Mouse (Mus musculus) right cerebral cortex, postnatal 14 days (tissue): Measurements from ENCODE around the gene Olfml3.

Experiments used
- DNase-seq: peaks from one replicate; pipeline ENCODE4 v3.0.0; 2022

Gene Olfml3

DNA sequence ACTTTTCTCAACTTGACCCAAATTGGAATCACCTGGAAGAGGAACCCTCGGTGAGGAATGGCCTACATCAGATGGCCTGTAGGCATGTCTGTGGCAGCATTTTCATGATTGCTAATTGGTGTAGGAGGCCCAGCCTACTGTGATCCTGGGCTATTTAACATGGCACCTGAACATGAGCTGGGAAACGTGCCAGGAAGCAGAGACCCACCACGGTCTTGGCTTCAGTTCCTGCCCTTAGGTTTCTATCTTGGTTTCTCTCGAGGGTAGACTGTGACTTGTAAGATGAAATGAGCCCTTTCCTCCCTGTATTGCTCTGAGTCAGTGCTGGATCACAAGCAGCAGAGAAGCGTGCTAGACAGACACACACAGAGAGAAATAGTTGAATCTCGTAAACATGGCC lies 33.1 kb downstream of the Olfml3 start:
- DNase-seq, result no peak

DNA sequence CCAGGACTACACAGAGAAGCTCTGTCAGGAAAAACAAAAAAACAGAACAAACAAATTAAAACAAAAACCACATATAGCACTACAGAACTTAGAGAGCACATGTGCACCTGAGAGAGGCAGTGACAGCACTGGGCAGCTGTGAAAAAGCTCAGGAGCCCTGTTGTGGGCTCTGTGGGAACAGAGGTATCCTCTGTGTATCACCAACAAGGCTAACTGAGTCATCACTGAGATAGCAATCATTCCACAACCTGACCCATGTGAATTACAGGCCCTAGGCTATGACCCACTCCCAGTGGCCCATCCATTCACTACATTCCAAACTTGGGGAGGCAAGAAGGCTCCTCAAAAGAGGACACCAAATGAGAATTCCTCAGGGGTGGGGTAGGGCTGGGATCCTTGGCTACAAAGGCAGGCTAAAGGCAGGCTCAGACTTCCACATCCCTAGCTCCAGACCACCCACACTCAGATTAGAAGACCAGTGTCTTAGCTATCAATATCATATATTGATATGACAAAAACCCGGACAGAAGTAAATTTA lies 41.3 kb downstream of the Olfml3 start:
- no peak for DNase-seq

DNA sequence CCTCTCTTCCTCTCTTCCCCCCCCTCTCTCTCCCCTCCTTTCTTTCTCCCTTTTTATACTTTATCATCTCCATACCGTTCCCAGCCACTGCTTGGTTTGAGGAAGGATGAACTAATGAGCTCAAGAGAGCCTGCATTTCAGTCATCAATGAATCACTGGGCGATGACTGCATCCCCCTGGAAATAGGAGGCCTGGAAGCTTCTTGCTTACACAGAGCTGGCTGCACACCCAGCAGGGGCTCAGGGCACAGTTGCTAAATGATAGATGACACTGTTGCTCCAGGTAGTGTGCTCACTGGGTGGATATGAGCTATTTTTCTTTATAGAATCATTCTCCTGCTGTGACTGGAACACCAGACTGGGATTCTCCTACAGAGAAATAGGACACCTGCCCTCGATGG lies 42.2 kb downstream of the Olfml3 start:
- DNase-seq, result no peak

DNA sequence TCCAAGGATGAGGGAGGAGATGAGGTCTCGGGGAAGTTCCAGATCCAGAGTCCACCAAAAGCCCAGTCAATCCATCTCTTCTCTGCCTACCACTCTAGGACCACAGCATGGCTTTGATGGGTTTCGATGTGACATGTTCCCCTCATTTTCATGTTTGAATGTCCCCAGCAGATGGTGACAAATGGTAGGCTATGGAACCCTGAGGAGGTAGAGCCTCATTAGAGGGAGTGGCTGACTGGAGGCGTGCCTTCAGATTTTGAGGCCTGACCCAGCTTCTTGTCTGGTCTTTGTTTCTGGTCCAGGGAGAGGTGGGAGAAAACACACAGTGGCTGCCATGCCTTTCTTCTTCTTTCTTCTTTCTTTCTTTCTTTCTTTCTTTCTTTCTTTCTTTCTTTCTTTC lies 47.3 kb downstream of the Olfml3 start:
- no peak for DNase-seq

DNA sequence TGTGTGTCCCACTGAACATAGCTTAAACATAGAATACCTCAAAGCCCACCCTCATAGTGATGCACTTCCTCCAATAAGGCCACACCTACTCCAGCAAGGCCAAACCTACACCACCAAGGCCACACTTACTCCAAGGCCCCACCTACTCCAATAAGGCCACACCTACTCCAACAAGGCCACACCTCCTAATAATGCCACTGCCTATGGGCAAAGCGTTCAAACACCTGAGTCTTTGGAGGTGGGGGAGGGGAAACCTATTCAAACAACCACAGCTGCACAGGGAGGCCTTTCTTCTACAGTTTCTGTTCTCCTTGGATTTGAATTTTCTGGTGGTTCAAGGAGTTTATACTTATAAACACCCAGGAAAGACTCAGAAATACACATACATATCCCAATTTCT lies 48.8 kb downstream of the Olfml3 start:
- DNase-seq, result no peak

DNA sequence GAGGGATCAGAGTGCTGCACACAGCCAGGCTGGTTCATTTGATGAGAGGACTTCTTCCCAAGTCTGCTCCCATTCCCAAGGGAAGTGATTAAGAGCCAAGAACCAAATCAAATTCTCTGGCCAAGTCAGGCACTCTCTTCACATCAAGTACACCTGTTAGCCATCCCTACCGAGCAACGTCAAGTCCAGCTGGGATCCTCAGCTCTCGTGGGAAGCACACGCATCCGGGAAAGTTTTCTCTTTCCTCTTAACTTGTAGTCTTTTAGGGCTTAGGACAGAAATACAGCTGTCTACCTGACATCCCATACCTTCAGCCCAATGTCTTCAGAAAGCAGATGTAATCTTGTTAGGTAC lies 53.9 kb downstream of the Olfml3 start:
- DNase-seq, result no peak

DNA sequence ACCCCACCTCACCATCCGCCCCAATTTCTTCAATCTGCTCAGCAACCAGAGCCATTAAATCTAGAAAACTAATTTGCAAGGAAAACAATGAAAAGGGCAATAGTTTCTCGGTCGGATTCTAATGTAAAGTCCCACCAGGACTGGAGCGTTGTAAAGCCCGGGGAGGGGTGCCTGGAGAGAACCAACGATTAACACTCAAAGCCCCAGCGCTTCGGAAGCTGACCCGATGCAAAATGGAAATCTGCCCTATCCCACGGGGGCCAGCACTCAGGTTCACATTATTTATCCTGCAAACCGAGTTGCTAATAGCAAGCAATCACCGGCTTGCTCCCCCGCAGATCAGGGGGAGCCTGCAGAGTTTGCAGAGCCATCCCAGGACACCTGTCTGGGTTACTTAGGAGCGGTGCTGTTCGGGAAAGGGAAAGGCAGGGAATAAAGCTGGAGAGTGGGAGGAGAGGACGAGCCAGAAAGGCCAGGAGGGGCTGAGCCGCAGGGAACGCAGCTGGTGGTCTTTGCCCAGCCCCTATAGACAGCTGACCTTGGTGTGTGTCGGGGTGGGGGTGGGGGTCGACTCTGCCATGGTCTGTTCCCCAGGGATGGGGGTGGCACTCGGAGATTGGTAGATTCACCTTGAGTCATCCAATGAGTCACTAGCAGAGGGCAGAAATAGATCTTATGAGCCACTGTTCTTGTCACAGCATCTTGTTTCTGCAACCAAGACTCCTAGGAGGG lies 54.4 kb downstream of the Olfml3 start:
- peak; percentile 13 for DNase-seq

DNA sequence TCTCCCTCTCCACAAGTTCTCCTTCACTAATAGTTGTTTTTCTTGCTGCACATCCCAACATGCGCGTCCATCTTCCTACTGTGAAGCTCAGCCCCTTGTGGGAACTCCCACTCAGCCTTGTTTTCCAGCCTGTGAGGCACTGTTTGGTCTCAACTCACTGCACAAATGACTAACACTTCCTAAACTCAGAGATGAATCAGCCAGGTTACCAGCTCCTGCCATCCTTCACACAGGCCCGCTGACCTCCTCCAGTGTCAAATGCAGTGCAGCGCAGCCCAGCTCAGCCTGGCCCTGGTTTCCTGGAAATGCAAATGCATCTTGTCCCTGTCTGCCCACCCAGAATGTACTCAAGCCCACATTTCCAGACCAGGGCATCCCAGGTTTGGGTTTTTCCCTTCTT lies 55.3 kb downstream of the Olfml3 start:
- no peak for DNase-seq

DNA sequence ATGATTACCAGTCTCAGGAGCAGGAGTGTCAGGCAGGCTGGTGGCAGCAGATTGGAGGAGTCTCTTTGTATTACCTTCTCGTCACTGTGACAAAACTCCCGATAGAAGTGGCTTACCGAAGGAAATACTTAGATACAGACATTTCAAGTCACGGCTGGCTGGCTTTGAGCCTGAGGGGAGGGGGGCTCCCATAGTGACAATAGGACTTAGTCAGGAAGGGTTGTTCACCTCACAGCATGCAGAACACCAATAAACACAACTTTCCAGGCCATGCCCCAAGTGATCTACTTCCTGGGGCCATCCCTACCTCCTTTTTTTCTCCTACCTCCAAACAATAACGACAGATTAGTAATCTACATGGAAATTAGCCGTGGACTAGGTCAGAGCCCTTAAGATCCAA lies 59.0 kb downstream of the Olfml3 start:
- DNase-seq, result no peak

DNA sequence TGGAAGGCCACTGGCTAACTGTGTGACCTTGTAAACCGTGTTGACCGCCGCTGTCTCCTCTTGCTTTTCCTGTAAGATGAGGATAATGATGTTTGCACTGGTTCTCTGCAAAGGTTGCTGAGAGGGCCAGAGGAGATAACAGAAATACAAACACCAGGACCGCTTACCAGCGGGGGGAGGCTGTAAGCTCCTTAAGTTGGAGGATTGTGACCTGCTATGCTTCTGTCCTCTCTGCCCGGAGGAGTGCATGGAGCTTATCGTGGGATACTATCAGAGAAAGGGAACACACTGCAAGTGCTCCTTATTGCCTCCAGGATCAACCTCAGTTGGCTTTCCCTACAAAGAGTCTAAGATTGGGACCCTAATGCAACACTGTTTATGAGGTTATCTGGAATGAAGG lies 65.1 kb downstream of the Olfml3 start:
- DNase-seq, result no peak
